Mouse (Mus musculus): ENCODE results near the gene Rbmxl1. TPM values are rescaled to one million over a fixed set of nuclear protein-coding genes. Genes with fewer than 3 reads are reported as not detected.
"Not testable (repeated sequence)": the region's sequence is repeated elsewhere in the genome, so short reads cannot be mapped to it uniquely, and the experiment has no call there.

Gene Rbmxl1
- total RNA-seq, 2 experiments from 2014 or later: 51.9 to 61.9 TPM

GRCm38 (mm10) chr8:78496273-78496672 is 12.4 kb downstream of the Rbmxl1 start:
- not testable (repeated sequence) for DNase-seq (ENCODE audit: extremely low spot score in 1 of 2, low spot score in 1 of 2)

GRCm38 (mm10) chr8:78493031-78493430 is 15.7 kb downstream of the Rbmxl1 start:
- DNase-seq (ENCODE audit: extremely low spot score in 1 of 2, low spot score in 1 of 2): no peak

GRCm38 (mm10) chr8:78489733-78490132 is 19.0 kb downstream of the Rbmxl1 start:
- no peak for DNase-seq (ENCODE audit: extremely low spot score in 1 of 2, low spot score in 1 of 2)

- no peak for DNase-seq (ENCODE audit: extremely low spot score in 1 of 2, low spot score in 1 of 2)
Measured at GRCm38 (mm10) chr8:78477051-78477829, 31.5 kb downstream of the Rbmxl1 start.

- no peak for DNase-seq (ENCODE audit: extremely low spot score in 1 of 2, low spot score in 1 of 2)
Measured at GRCm38 (mm10) chr8:78467889-78468288, 40.8 kb downstream of the Rbmxl1 start.

GRCm38 (mm10) chr8:78463941-78464340 is 44.8 kb downstream of the Rbmxl1 start:
- DNase-seq (ENCODE audit: extremely low spot score in 1 of 2, low spot score in 1 of 2): no peak

GRCm38 (mm10) chr8:78456441-78456840 is 52.3 kb downstream of the Rbmxl1 start:
- DNase-seq (ENCODE audit: extremely low spot score in 1 of 2, low spot score in 1 of 2): no peak

Other genes with a start within 250 kb of the Rbmxl1 start
- gene Pou4f2, start 72.3 kb downstream of the Rbmxl1 start, total RNA-seq (2021): not detected
- gene Slc10a7, start 448 bp upstream of the Rbmxl1 start, total RNA-seq (2021): 1 to 10 TPM; 5.7 to 6.1 TPM

Measured in layer of hippocampus, postnatal 25 days (tissue).